Mouse (Mus musculus) megakaryocyte, embryonic 14.5 days (primary cell): ENCODE measurements at regions not wholly inside any gene's neighbourhood (a gene's known extent, or its start where the extent isn't known, plus 50 kb on each side); places are given as distances from the start of the nearest gene placed in this dataset.

Experiments
- FLI1 ChIP-seq: IDR thresholded peaks from 2 replicates; pipeline ENCODE4 v1.6.1; 2012; ENCODE audit warnings: low read length, inconsistent platforms, mixed read lengths
- GATA1 ChIP-seq: IDR thresholded peaks from 3 replicates; pipeline ENCODE4 v1.6.1; 2012; ENCODE audit warnings: mixed read lengths, low read length, inconsistent platforms, borderline replicate concordance

GRCm38 (mm10) chr19:53469256-53469655 is 59.7 kb upstream of the Dusp5 start:
- TF ChIP-seq GATA1: no peak
- no peak for TF ChIP-seq FLI1
